Mouse (Mus musculus): ENCODE measurements around the gene Olfr1328.
"Not testable (repeated sequence)": the region's sequence is repeated elsewhere in the genome, so short reads cannot be mapped to it uniquely, and the experiment has no call there.

Olfr1328 gene

DNA sequence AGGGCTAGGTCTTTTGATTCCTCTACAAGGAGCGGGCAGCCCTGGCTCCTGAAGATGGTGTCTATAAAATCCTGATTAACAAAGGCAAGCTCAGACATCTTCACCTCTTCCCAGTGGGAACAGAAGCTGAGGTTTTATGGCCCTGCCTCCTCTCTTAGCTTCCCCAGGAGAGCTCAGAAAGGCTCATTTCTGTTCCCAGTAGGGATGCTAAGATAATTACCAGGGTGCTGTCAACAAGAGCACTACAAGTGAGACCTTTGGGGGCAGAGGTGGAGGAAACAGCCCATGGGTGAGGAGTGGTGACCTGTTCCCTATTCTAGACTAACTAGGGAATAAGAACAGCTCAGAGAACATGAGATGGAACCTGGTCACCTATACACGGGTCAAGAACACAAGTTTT, at the start of gene Olfr1328:
Olfr1328 (minus strand) TSS at position 101 of the 400 bp plus-strand sequence.
- DNase-seq = no peak

DNA sequence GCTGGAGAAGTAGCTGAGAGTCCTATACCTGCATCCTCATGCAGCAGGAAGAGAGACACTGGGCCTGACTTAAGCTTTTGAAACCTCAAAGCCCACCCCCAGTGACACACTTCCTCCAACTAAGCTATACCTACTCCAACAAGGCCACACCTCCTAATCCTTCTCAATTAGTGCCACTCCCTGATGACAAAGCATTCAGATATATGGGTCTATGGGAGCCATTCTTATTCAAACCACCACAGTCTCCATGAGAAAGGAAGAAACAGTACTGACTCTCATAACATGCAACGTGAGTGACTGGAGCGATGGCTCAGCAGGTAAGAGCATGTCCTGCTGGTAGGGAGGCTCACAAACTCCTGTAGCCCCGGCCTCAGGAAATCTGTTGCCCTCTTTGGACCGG, 46.9 kb upstream of the Olfr1328 start:
- no peak for DNase-seq

DNA sequence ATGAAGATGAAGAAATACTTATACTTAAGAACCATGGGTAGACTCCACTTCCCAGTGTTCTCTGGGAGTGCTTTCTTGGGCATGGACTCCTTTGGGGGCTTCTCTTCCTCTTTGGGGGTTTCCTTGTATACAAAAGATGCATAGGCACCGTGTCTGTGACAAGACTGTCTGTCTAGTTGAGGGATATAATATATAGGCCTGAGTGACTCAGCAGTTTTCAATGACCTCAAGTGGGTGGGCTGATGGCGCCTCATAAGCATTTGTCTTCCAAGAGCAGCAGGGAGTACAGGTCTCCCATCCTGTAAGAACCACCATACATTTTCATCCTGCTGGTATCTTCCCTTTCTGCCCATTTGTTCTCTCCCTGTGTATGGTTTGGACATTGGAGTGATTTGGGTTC, 34.9 kb upstream of the Olfr1328 start:
- DNase-seq = no peak

DNA sequence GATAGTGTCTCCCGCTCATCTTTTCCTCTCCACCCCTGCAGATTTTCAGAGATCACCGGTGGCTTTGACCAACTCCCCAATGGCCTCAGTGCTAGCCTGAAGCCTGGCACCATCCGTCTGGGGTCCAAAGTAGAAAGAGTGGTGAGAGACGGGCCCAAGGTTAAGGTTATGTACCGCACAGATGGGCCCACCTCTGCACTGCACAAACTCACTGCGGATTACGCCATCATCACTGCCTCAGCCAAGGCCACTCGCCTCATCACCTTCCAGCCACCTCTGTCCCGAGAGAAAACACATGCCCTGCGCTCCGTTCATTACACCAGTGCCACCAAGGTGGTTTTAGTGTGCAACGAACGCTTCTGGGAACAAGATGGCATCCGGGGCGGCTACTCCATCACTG, 29.3 kb upstream of the Olfr1328 start:
- DNase-seq = no peak

DNA sequence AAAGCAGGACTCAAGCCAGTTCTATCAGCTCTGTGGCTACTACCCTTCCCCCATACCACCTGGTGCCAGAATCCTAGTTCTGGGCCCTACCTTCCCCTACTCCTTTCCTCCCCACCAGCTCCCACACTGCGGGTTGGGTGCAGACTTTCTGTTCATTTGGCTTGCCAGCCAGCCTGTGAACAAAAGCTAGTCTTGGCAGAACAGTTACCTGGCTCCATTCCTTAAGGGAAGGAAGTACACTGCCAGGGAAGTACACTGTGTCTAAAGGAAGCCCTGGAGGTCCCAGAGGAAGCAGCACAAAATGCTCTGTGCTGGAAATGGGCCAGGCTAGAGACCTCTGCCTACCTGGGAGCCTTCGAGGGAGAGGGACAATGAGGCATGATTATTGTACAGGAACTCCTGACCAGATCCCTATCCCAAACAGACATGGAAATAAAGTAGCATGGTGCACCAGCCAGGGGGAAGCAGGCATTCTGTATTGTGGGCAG, 22.8 kb upstream of the Olfr1328 start, which contains the start of gene Lao1:
Lao1 (plus strand) TSS at position 438 of the 488 bp plus-strand sequence.
- peak; percentile 15 for DNase-seq

DNA sequence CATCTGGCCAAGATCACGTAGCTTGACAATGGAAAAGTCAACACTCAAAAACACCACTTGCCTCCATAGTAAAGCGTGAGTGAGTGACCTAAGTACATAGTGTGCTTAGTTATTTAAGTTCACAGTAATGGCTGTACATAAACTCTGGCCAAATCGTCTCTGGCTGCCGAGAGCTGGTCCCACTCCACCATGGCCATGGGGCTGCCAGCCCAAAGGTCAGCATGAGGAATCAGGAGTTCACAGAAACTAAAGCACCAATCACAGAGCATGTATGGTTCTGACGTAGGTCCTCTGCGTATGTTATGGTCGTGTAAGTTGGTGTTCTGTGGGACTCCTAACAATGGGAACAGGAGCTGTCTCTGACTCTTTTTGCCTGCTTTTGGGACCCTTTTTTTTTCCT, 20.4 kb upstream of the Olfr1328 start:
- DNase-seq = no peak

DNA sequence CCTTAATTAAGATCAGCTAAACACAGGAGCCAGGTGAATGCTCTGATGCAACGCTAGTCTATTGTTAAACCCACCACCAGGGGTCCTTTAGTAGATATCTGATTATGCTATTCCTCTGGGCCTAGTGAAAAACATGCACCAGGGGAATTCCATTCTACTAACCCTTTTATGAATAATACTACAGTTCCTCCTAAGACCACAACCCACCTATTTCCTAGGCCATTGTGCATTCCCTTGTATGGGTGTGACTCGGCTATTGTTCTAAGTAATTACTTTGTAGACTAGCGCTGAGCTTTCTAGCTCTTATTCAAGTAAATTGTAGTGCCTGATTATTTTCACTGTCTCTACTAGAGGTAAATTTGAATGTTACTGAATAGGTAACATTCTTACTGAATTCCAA, 7.1 kb downstream of the Olfr1328 start:
- not testable (repeated sequence) for DNase-seq

DNA sequence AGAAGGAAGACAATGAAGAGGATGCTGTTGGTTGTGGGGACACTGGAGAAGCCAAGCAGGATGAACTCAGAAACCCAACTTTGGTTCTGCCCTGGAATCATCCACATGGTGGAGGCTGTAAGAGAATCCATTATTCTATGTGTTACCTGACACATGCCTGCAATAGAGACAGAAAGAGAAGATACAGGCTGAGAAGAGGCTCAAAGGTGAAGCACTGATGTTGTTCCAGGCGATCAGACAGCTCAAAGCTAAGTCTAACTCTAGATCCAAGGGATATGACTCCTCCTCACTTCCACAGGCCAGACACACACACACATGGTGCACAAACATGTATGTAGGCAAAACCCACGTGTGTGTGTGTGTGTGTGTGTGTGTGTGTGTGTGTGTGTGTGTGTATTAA, 21.0 kb downstream of the Olfr1328 start, which contains the start of gene Olfr1329:
Olfr1329 (minus strand) TSS at position 101 of the 400 bp plus-strand sequence.
- DNase-seq = not testable (repeated sequence)

DNA sequence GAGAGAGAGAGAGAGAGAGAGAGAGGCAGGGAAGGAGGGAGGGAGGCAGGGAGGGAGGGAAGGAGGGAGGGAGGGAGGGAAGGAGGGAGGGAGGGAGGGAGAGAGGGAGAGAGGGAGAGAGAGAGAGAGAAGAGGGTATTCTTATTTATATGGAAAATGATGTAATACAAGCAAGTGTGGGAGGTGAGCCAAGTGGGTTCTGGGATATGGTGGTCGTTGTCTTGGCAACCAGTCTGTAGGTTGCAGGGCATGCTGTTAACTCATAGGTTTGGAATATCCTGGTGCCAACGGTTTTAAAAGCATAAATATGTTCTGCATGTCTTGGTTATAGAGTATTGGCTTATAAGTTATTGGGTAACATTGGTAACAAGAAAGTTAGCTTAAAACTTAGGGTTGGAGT, 36.4 kb downstream of the Olfr1328 start:
- no peak for DNase-seq

DNA sequence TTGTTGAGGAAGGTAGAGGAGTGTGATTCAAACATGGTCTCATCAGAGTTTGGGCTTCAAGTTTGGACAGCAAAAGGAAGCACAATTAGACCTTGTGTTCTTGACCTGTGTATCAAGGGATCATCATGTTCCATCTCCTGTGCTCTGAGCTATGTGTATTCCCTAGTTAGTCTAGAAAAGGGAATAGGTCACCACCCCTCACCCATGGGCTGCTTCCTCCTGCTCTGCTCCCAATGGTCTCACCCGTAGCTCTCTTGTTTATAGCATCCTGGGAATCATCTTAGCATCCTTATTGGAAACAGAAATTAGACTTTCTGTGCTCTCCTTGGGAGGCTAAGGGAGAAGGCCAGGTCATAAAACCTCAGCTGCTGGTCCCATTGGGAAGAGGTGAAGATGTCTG, 50.1 kb downstream of the Olfr1328 start, which contains the start of gene Olfr1330:
Olfr1330 (plus strand) TSS at position 301 of the 400 bp plus-strand sequence.
- no peak for DNase-seq
